Mouse (Mus musculus): ENCODE data around the gene Tpt1. TPM values are rescaled to one million over a fixed set of nuclear protein-coding genes. Genes with fewer than 3 reads are reported as not detected.

Tpt1 gene
- polyA plus RNA-seq, 1 experiment from 2014 or later: 1,432 TPM

GRCm38 (mm10) chr14:75849236-75849635 lies 4.3 kb downstream of the Tpt1 start:
- ATAC-seq (ENCODE audit: low read depth): no peak

DNA sequence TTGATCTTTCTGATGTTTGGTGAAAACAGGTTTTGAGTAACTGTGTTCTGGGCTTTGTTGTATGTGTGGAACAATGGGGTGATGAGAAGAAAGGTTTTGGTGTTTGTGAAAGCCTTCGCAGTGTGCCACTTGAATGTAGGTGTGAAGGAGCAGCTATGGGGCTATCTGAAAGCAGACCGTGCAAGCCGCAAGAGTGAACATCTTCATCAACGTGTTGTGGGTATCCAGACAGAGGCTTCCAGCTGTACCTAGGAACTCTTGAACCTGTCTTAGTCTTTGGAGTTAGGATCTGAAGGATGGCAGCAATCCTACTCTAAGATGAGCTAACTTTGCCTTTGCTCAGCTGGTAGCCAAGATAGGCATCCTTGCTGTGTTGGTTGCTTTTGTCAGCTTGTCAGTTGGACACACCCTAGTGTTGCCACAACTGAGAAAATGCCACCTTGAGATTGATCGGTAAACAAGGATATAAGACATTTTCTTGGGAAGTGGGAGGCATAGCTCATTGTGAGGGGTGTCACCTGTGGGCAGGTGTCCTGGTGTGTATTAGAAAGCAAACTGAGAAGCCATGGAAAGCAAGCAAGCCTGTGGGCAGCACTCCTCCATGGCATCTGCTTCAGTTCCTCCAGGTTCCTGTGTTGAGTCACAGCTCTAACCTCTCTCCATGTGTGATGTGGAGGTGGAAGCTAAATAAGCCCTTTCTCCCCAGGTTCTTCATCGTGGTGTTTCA lies 5.1 kb downstream of the Tpt1 start:
- no peaks in the 10 kb centered on the region for H3K27me3 ChIP-seq (replicated peaks; ENCODE audit: control insufficient read depth, insufficient read depth, low read length)
- no peak overlapping the region for H3K27ac ChIP-seq (replicated peaks; ENCODE audit: low read depth, low read length)
- H3K4me1 ChIP-seq (ENCODE audit: control insufficient read depth, insufficient read depth, low read length): peaks cover 6% of the 10 kb centered on the region; the same call in 1 of the 2 replicates
- DNase-seq (ENCODE audit: low spot score): no peak
- no peak for ATAC-seq (ENCODE audit: low read depth)
- H3K9ac ChIP-seq (ENCODE audit: low read depth, low read length): no peak overlapping the region
- WGBS: 80% methylated on average over 6 of the region's 6 CpGs
- H3K9me3 ChIP-seq (ENCODE audit: control insufficient read depth, low read length): no peaks in the 10 kb centered on the region
- H3K36me3 ChIP-seq (ENCODE audit: control insufficient read depth, insufficient read depth, low read length): peaks cover 57% of the 10 kb centered on the region
- H3K4me3 ChIP-seq (ENCODE audit: low read depth, low read length): no peak overlapping the region
- no peak overlapping the region for H3K4me2 ChIP-seq (ENCODE audit: low read depth, low read length)

More at GRCm38 (mm10) chr14:75849236-75849635, 4.3 kb downstream of the Tpt1 start:
- Histone ChIP-seq H3K27ac (replicated peaks; ENCODE audit: low read depth, low read length) (no peak overlapping the region), H3K36me3 (ENCODE audit: control insufficient read depth, insufficient read depth, low read length) (peaks cover 57% of the 10 kb centered on the region), H3K4me1 (ENCODE audit: control insufficient read depth, insufficient read depth, low read length) (peaks cover 6% of the 10 kb centered on the region; the same call in 1 of the 2 replicates), H3K9me3 (ENCODE audit: control insufficient read depth, low read length) (no peaks in the 10 kb centered on the region), H3K4me2 (ENCODE audit: low read depth, low read length) (no peak overlapping the region), H3K27me3 (replicated peaks; ENCODE audit: control insufficient read depth, insufficient read depth, low read length) (no peaks in the 10 kb centered on the region), H3K4me3 (ENCODE audit: low read depth, low read length) (no peak overlapping the region), H3K9ac (ENCODE audit: low read depth, low read length) (no peak overlapping the region)
- 75% methylated on average over 5 of the region's 5 CpGs for WGBS
- no peak for DNase-seq (ENCODE audit: low spot score)

GRCm38 (mm10) chr14:75850819-75851218 lies 5.9 kb downstream of the Tpt1 start:
- no peak overlapping the region for H3K9ac ChIP-seq (ENCODE audit: low read depth, low read length)
- H3K4me2 ChIP-seq (ENCODE audit: low read depth, low read length): no peak overlapping the region
- DNase-seq (ENCODE audit: low spot score) (no peak), ATAC-seq (ENCODE audit: low read depth) (no peak)
- H3K4me1 ChIP-seq (ENCODE audit: control insufficient read depth, insufficient read depth, low read length): peaks cover 6% of the 10 kb centered on the region; the same call in 1 of the 2 replicates
- H3K4me3 ChIP-seq (ENCODE audit: low read depth, low read length): no peak overlapping the region
- whole genome bisulfite sequencing: 42% methylated on average over 6 of the region's 6 CpGs
- no peaks in the 10 kb centered on the region for H3K27me3 ChIP-seq (replicated peaks; ENCODE audit: control insufficient read depth, insufficient read depth, low read length)
- H3K9me3 ChIP-seq (ENCODE audit: control insufficient read depth, low read length): no peaks in the 10 kb centered on the region
- no peak overlapping the region for H3K27ac ChIP-seq (replicated peaks; ENCODE audit: low read depth, low read length)
- peaks cover 57% of the 10 kb centered on the region for H3K36me3 ChIP-seq (ENCODE audit: control insufficient read depth, insufficient read depth, low read length)

- Histone ChIP-seq H3K9me3 (ENCODE audit: control insufficient read depth, low read length) (no peaks in the 10 kb centered on the region), H3K4me3 (ENCODE audit: low read depth, low read length) (no peak overlapping the region), H3K36me3 (ENCODE audit: control insufficient read depth, insufficient read depth, low read length) (peaks cover 48% of the 10 kb centered on the region), H3K4me1 (ENCODE audit: control insufficient read depth, insufficient read depth, low read length) (0 out of 2 replicates have a peak, but pooled peaks cover under 1% of the 10 kb centered on the region), H3K27ac (replicated peaks; ENCODE audit: low read depth, low read length) (no peak overlapping the region), H3K4me2 (ENCODE audit: low read depth, low read length) (no peak overlapping the region), H3K9ac (ENCODE audit: low read depth, low read length) (no peak overlapping the region), H3K27me3 (replicated peaks; ENCODE audit: control insufficient read depth, insufficient read depth, low read length) (no peaks in the 10 kb centered on the region)
- DNase-seq (ENCODE audit: low spot score) (no peak), ATAC-seq (ENCODE audit: low read depth) (no peak)
- WGBS: 89% methylated on average over 5 of the region's 5 CpGs
Measured at GRCm38 (mm10) chr14:75852016-75852415, 7.1 kb downstream of the Tpt1 start.

DNA sequence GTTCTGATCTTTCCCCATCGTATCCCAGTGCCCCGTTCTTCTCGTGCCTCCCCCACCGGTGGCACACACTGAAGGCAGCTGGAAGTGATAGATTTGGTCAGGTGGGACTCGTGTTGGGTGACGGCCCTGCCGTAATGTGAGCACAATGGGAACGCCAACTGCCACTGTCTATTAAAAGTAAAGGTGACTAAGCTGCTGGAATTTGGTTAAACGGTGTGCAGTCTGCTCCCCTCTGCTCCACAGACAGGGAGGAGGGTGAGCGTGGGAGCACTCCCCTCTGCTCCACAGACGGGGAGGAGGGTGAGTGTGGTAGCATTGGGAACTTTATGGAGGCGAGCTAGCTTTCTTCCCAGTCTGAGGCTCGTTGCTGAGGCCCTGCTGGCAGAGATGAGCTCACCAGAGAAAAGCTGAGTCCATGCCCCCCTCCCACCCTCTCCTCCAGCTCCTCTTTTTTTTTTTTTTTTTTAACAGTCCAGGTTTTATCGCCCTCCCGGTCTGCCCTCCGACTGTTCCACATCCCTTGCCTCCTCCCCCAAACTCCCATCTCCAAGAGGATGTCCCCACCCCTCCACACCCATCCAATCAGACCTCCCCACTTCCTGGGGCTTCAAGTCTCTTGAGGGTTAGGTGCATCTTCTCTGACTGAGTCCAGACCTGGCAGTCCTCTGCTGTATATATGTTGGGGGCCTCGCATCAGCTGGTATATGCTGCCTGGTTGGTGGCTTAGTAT lies 10.5 kb downstream of the Tpt1 start:
- Histone ChIP-seq H3K9me3 (ENCODE audit: control insufficient read depth, low read length) (no peaks in the 10 kb centered on the region), H3K4me1 (ENCODE audit: control insufficient read depth, insufficient read depth, low read length) (no peaks in the 10 kb centered on the region), H3K27ac (replicated peaks; ENCODE audit: low read depth, low read length) (no peak overlapping the region), H3K9ac (ENCODE audit: low read depth, low read length) (no peak overlapping the region), H3K36me3 (ENCODE audit: control insufficient read depth, insufficient read depth, low read length) (peaks cover 14% of the 10 kb centered on the region; the same call in 1 of the 2 replicates), H3K4me2 (ENCODE audit: low read depth, low read length) (no peak overlapping the region), H3K4me3 (ENCODE audit: low read depth, low read length) (no peak overlapping the region), H3K27me3 (replicated peaks; ENCODE audit: control insufficient read depth, insufficient read depth, low read length) (no peaks in the 10 kb centered on the region)
- WGBS: 44% methylated on average over 16 of the region's 17 CpGs
- DNase-seq (ENCODE audit: low spot score) (peak; percentile 73), ATAC-seq (ENCODE audit: low read depth) (peak; percentile 83)

DNA sequence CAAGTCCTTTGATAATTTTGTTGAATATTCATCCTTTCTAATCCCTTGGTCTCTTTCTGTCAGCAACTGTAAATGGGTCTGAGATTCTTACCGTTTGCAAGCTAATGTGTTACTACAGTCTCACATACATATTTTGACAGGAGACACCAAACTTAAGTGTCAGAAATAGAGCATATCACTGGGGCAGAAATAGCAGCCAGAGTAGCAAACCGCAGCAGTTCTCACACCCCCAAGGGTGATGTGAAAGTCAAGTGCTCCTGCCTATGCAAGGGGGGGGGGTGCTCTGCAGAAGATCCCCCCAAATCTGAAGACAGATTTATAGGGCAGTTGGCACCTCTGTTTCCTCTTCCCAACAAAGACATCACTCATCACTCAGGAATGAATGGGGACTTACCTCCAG lies 13.3 kb downstream of the Tpt1 start:
- Histone ChIP-seq H3K4me1 (ENCODE audit: control insufficient read depth, insufficient read depth, low read length) (no peaks in the 10 kb centered on the region), H3K27ac (replicated peaks; ENCODE audit: low read depth, low read length) (no peak overlapping the region), H3K4me3 (ENCODE audit: low read depth, low read length) (no peak overlapping the region), H3K36me3 (ENCODE audit: control insufficient read depth, insufficient read depth, low read length) (0 out of 2 replicates have a peak, but pooled peaks cover 2% of the 10 kb centered on the region), H3K9ac (ENCODE audit: low read depth, low read length) (no peak overlapping the region), H3K9me3 (ENCODE audit: control insufficient read depth, low read length) (0 out of 2 replicates have a peak, but pooled peaks cover 5% of the 10 kb centered on the region), H3K27me3 (replicated peaks; ENCODE audit: control insufficient read depth, insufficient read depth, low read length) (no peaks in the 10 kb centered on the region), H3K4me2 (ENCODE audit: low read depth, low read length) (no peak overlapping the region)
- ATAC-seq (ENCODE audit: low read depth) (no peak), DNase-seq (ENCODE audit: low spot score) (no peak)
- WGBS: 54% methylated on average over 2 of the region's 2 CpGs

DNA sequence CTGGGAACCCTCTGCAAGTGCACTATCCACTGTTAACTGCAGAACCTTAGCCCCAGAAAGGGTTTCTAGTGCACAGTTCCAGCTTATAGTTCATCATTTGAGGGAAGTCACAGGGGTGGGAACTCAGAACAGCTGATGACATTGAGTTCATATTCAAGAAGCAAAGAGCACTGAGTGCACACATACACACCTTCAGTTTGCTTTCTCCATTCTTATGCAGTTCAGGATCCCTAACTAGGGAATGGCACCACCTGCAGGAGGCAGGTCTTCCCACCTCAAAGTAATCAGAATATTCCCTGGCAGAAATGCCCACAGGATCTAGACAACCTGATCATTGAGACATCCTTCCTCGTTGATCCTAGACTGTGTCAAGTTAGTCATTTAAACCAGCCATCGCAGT lies 14.7 kb downstream of the Tpt1 start:
- H3K9me3 ChIP-seq (ENCODE audit: control insufficient read depth, low read length): 0 out of 2 replicates have a peak, but pooled peaks cover 5% of the 10 kb centered on the region
- ATAC-seq (ENCODE audit: low read depth) (no peak), DNase-seq (ENCODE audit: low spot score) (no peak)
- H3K27me3 ChIP-seq (replicated peaks; ENCODE audit: control insufficient read depth, insufficient read depth, low read length): no peaks in the 10 kb centered on the region
- no peak overlapping the region for H3K4me2 ChIP-seq (ENCODE audit: low read depth, low read length)
- H3K9ac ChIP-seq (ENCODE audit: low read depth, low read length): no peak overlapping the region
- 0 out of 2 replicates have a peak, but pooled peaks cover 2% of the 10 kb centered on the region for H3K36me3 ChIP-seq (ENCODE audit: control insufficient read depth, insufficient read depth, low read length)
- H3K4me3 ChIP-seq (ENCODE audit: low read depth, low read length): no peak overlapping the region
- H3K4me1 ChIP-seq (ENCODE audit: control insufficient read depth, insufficient read depth, low read length): peaks cover 7% of the 10 kb centered on the region
- no peak overlapping the region for H3K27ac ChIP-seq (replicated peaks; ENCODE audit: low read depth, low read length)
- 89% methylated on average over 2 of the region's 2 CpGs for WGBS

DNA sequence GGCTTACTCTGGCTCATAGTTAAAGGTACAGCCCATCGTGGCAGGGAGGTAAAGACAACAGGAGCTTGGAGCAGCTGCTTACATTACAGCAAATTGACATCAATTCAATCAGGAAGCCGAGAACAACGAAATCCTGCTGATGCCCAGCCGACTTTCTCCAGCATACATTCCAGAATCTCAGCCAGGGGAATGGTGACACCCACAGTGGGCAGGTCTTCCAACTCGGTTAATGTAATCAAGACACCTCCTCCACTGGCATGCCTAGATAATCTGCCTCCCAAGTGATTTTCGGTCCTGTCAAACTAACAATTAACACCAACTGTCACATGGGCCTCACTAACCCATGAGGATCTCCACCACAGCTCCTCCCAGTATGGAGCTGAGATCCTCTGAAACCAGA lies 17.8 kb downstream of the Tpt1 start:
- Histone ChIP-seq H3K9ac (ENCODE audit: low read depth, low read length) (no peak overlapping the region), H3K4me1 (ENCODE audit: control insufficient read depth, insufficient read depth, low read length) (peaks cover 7% of the 10 kb centered on the region), H3K4me3 (ENCODE audit: low read depth, low read length) (no peak overlapping the region), H3K9me3 (ENCODE audit: control insufficient read depth, low read length) (0 out of 2 replicates have a peak, but pooled peaks cover 5% of the 10 kb centered on the region), H3K27me3 (replicated peaks; ENCODE audit: control insufficient read depth, insufficient read depth, low read length) (no peaks in the 10 kb centered on the region), H3K36me3 (ENCODE audit: control insufficient read depth, insufficient read depth, low read length) (0 out of 2 replicates have a peak, but pooled peaks cover 2% of the 10 kb centered on the region), H3K27ac (replicated peaks; ENCODE audit: low read depth, low read length) (no peak overlapping the region), H3K4me2 (ENCODE audit: low read depth, low read length) (no peak overlapping the region)
- 88% methylated on average over 6 of the region's 6 CpGs for WGBS
- DNase-seq (ENCODE audit: low spot score) (no peak), ATAC-seq (ENCODE audit: low read depth) (no peak)
